Mouse (Mus musculus) intestine, postnatal 0 days (tissue): Measurements from ENCODE around the gene Atp8b2. TPM values are rescaled to one million over a fixed set of nuclear protein-coding genes. Genes with fewer than 3 reads are reported as not detected.
A peak's percentile ranks its signal among the peaks of the same experiment; 100 is the strongest.

Experiments
- ATAC-seq: fragments of 200-750 bp; cut with Nextera tagmentation; 2 replicates; pipeline ENCODE4 v1.8.0; 2017; ENCODE audit warnings: mild to moderate bottlenecking, moderate TSS enrichment, moderate library complexity
- H3K27ac ChIP-seq: fragments of 300-500 bp; sonication (generic); 2 replicates; pipeline ENCODE4 v1.5.1; 2014; ENCODE audit warnings: mild to moderate bottlenecking, low read depth, low read length, moderate library complexity
- H3K27me3 ChIP-seq: fragments of 300-500 bp; sonication (generic); replicated peaks from 2 replicates; pipeline ENCODE4 v1.6.1; 2014; ENCODE audit warnings: low read length, mixed read lengths; ENCODE audit not compliant: control insufficient read depth, insufficient read depth
- H3K36me3 ChIP-seq: fragments of 300-500 bp; sonication (generic); 2 replicates; pipeline ENCODE4 v1.6.1; 2014; ENCODE audit warnings: mild to moderate bottlenecking, moderate library complexity; ENCODE audit not compliant: control insufficient read depth, insufficient read depth
- H3K4me1 ChIP-seq: fragments of 300-500 bp; sonication (generic); replicated peaks from 2 replicates; pipeline ENCODE4 v1.6.1; 2014; ENCODE audit warnings: antibody characterized with exemption, low read length, mixed read lengths; ENCODE audit not compliant: control insufficient read depth, insufficient read depth
- H3K4me2 ChIP-seq: fragments of 300-500 bp; sonication (generic); replicated peaks from 2 replicates; pipeline ENCODE4 v1.6.1; 2014; ENCODE audit warnings: low read depth, mild to moderate bottlenecking, moderate library complexity
- H3K4me3 ChIP-seq: fragments of 300-500 bp; sonication (generic); 2 replicates; pipeline ENCODE4 v1.5.1; 2014; ENCODE audit warnings: low read depth, low read length
- H3K9ac ChIP-seq: fragments of 300-500 bp; sonication (generic); 2 replicates; pipeline ENCODE4 v1.6.1; 2014; ENCODE audit warnings: mild to moderate bottlenecking, low read depth, low read length
- H3K9me3 ChIP-seq: fragments of 300-500 bp; sonication (generic); 2 replicates; pipeline ENCODE4 v1.6.1; 2016; ENCODE audit warnings: mixed run types; ENCODE audit not compliant: control insufficient read depth
- CTCF ChIP-seq: sonication (generic); IDR thresholded peaks from 2 replicates; pipeline ENCODE4 v1.5.1; 2016; ENCODE audit warnings: low read depth, mild to moderate bottlenecking, control low read depth, antibody characterized with exemption, moderate library complexity
- WGBS: fragments of 180-500 bp; shearing (Covaris S2); extraction: QIAGEN DNeasy Blood & Tissue Kit; methylation state at CpG from one replicate; pipeline ENCODE4 v1.1.7; 2014; 5-methylcytosine and 5-hydroxymethylcytosine counted together
- polyA plus RNA-seq: library from polyadenylated mRNA; unstranded; fragments of >200 nt; fragmentation: Nextera tagmentation; extraction: Ambion mirVana; gene quantifications from 2 replicates; pipeline ENCODE4 v1.2.1, GENCODE M21; 2015

Atp8b2 gene
- polyA plus RNA-seq, 1 experiment from 2014 or later = 2.4 TPM

- TF ChIP-seq CTCF = no peak
- no peak overlapping the region for H3K9ac ChIP-seq
- WGBS = 70% methylated on average over 3 of the region's 3 CpGs
- H3K4me3 ChIP-seq = no peak overlapping the region
- H3K27ac ChIP-seq = no peak overlapping the region
- no peaks in the 10 kb centered on the region for H3K36me3 ChIP-seq
- H3K27me3 ChIP-seq = 0 out of 2 replicates have a peak, but pooled peaks cover 4% of the 10 kb centered on the region
- no peaks in the 10 kb centered on the region for H3K9me3 ChIP-seq
- H3K4me2 ChIP-seq = no peak overlapping the region
- ATAC-seq = no peak
- H3K4me1 ChIP-seq = 0 out of 2 replicates have a peak, but pooled peaks cover 5% of the 10 kb centered on the region
These were observed 55.5 kb downstream of the Atp8b2 start for GRCm38 (mm10) chr3:89907846-89908245.

GRCm38 (mm10) chr3:89899511-89899908, 63.8 kb downstream of the Atp8b2 start:
- Histone ChIP-seq H3K4me3 (no peak overlapping the region), H3K27ac (no peak overlapping the region), H3K27me3 (no peaks in the 10 kb centered on the region), H3K4me2 (no peak overlapping the region), H3K9me3 (no peaks in the 10 kb centered on the region), H3K9ac (no peak overlapping the region), H3K4me1 (no peaks in the 10 kb centered on the region), H3K36me3 (no peaks in the 10 kb centered on the region)
- 64% methylated on average over 8 of the region's 8 CpGs for whole genome bisulfite sequencing
- no peak for ATAC-seq
- no peak for TF ChIP-seq CTCF

- Histone ChIP-seq H3K4me2 (no peak overlapping the region), H3K9ac (no peak overlapping the region)
- WGBS = 55% methylated on average over 5 of the region's 5 CpGs
These were observed 64.3 kb downstream of the Atp8b2 start for GRCm38 (mm10) chr3:89898870-89899510.

GRCm38 (mm10) chr3:89898011-89898410, 65.3 kb downstream of the Atp8b2 start:
- H3K27ac ChIP-seq = no peak overlapping the region
- TF ChIP-seq CTCF = no peak
- 76% methylated on average over 10 of the region's 10 CpGs for whole genome bisulfite sequencing

More at GRCm38 (mm10) chr3:89898870-89899510, 64.3 kb downstream of the Atp8b2 start:
- TF ChIP-seq CTCF = no peak
- H3K27ac ChIP-seq = peak overlapping the region; percentile 35
- no peaks in the 10 kb centered on the region for H3K9me3 ChIP-seq
- H3K36me3 ChIP-seq = no peaks in the 10 kb centered on the region
- no peaks in the 10 kb centered on the region for H3K4me1 ChIP-seq
- no peak overlapping the region for H3K4me3 ChIP-seq
- no peaks in the 10 kb centered on the region for H3K27me3 ChIP-seq
- no peak for ATAC-seq

GRCm38 (mm10) chr3:89897204-89897796, 66.0 kb downstream of the Atp8b2 start:
- 78% methylated on average over 8 of the region's 8 CpGs for WGBS
- Histone ChIP-seq H3K27me3 (no peaks in the 10 kb centered on the region), H3K4me3 (no peak overlapping the region), H3K9me3 (no peaks in the 10 kb centered on the region), H3K9ac (no peak overlapping the region), H3K4me1 (no peaks in the 10 kb centered on the region), H3K27ac (no peak overlapping the region), H3K36me3 (no peaks in the 10 kb centered on the region), H3K4me2 (no peak overlapping the region)
- ATAC-seq = no peak
- TF ChIP-seq CTCF = no peak

More at GRCm38 (mm10) chr3:89898011-89898410, 65.3 kb downstream of the Atp8b2 start:
- no peaks in the 10 kb centered on the region for H3K36me3 ChIP-seq
- H3K9ac ChIP-seq = no peak overlapping the region
- no peak overlapping the region for H3K4me2 ChIP-seq
- no peaks in the 10 kb centered on the region for H3K9me3 ChIP-seq
- H3K4me3 ChIP-seq = no peak overlapping the region
- H3K4me1 ChIP-seq = no peaks in the 10 kb centered on the region
- no peak for ATAC-seq
- H3K27me3 ChIP-seq = no peaks in the 10 kb centered on the region

GRCm38 (mm10) chr3:89896571-89896970, 66.7 kb downstream of the Atp8b2 start:
- ATAC-seq = no peak
- 37% methylated on average over 5 of the region's 5 CpGs for WGBS
- Histone ChIP-seq H3K4me1 (no peaks in the 10 kb centered on the region), H3K4me2 (no peak overlapping the region), H3K36me3 (no peaks in the 10 kb centered on the region), H3K27me3 (no peaks in the 10 kb centered on the region), H3K4me3 (no peak overlapping the region), H3K9me3 (no peaks in the 10 kb centered on the region), H3K27ac (no peak overlapping the region), H3K9ac (no peak overlapping the region)
- no peak for TF ChIP-seq CTCF
